Mouse (Mus musculus) CH12.LX (cell line): ENCODE data around the gene Riox1. TPM values are rescaled to one million over a fixed set of nuclear protein-coding genes. Genes with fewer than 3 reads are reported as not detected.

Source experiments
- DNase-seq: peaks from one replicate; pipeline ENCODE4 v3.0.0-alpha.2; 2013; ENCODE audit errors: extremely low read depth
- H3K27ac ChIP-seq: 2 replicates; pipeline ENCODE4 v1.5.1; 2012; ENCODE audit warnings: low read depth, mild to moderate bottlenecking, control low read depth, moderate library complexity; ENCODE audit not compliant: insufficient read depth
- H3K27me3 ChIP-seq: replicated peaks from 2 replicates; pipeline ENCODE3; 2012; ENCODE audit warnings: inconsistent platforms
- H3K36me3 ChIP-seq, 2 experiments: replicated peaks in 1 of 2; 2 replicates each; pipeline versions ENCODE3 to v1.6.1; 2012; ENCODE audit warnings: inconsistent platforms in 1 of 2, low read length in 1 of 2, mild to moderate bottlenecking in 1 of 2, mixed read lengths in 1 of 2, moderate library complexity in 1 of 2; ENCODE audit not compliant: control insufficient read depth in 1 of 2, insufficient read depth in 1 of 2
- H3K4me1 ChIP-seq, 2 experiments: 2 replicates each; pipeline ENCODE4 v1.6.1; 2012; ENCODE audit warnings: inconsistent platforms in 1 of 2, moderate library complexity in 1 of 2; ENCODE audit not compliant: insufficient read depth in 2 of 2, control insufficient read depth in 1 of 2
- H3K4me2 ChIP-seq: 2 replicates; pipeline ENCODE4 v1.6.1; 2012; ENCODE audit warnings: low read depth, mild to moderate bottlenecking, control low read depth; ENCODE audit not compliant: poor library complexity, insufficient read depth, severe bottlenecking
- H3K4me3 ChIP-seq, 3 experiments: fragments of 150-350 bp in 1 of 3; sonication (generic) in 1 of 3; replicated peaks in 1 of 3; 2 replicates each; pipeline versions ENCODE3 to v1.5.1; 2011 to 2012; ENCODE audit warnings: low read depth in 2 of 3, low read length in 2 of 3, mild to moderate bottlenecking in 2 of 3, moderate library complexity in 2 of 3, control low read depth in 1 of 3, improper control_type of control experiment in 1 of 3, inconsistent platforms in 1 of 3, mixed read lengths in 1 of 3; ENCODE audit not compliant: poor library complexity in 1 of 3
- H3K79me2 ChIP-seq: replicated peaks from 2 replicates; pipeline ENCODE4 v1.6.1; 2012; ENCODE audit warnings: mild to moderate bottlenecking, moderate library complexity; ENCODE audit not compliant: control insufficient read depth, poor library complexity, insufficient read depth, severe bottlenecking; ENCODE audit errors: extremely low read depth
- H3K9ac ChIP-seq: 2 replicates; pipeline ENCODE4 v1.6.1; 2012; ENCODE audit warnings: low read depth, mild to moderate bottlenecking, control low read depth, moderate library complexity; ENCODE audit not compliant: insufficient read depth
- H3K9me3 ChIP-seq: replicated peaks from 2 replicates; pipeline ENCODE3; 2012; ENCODE audit warnings: low read length, inconsistent platforms, mixed read lengths
- CHD1 ChIP-seq: IDR thresholded peaks from 2 replicates; pipeline ENCODE4 v1.6.1; 2012; ENCODE audit warnings: low read depth, low read length, improper control_type of control experiment, inconsistent platforms
- E2F4 ChIP-seq: IDR thresholded peaks from 2 replicates; pipeline ENCODE4 v1.6.1; 2011; ENCODE audit warnings: low read depth, low read length, improper control_type of control experiment; ENCODE audit not compliant: insufficient replicate concordance
- GABPA ChIP-seq: IDR thresholded peaks from 2 replicates; pipeline ENCODE4 v1.6.1; 2012; ENCODE audit warnings: low read depth, low read length, improper control_type of control experiment, inconsistent platforms; ENCODE audit not compliant: insufficient replicate concordance
- IRF4 ChIP-seq: IDR thresholded peaks from 2 replicates; pipeline ENCODE4 v1.6.1; 2014; ENCODE audit warnings: low read depth, mild to moderate bottlenecking, inconsistent platforms, low read length, improper control_type of control experiment
- JUN ChIP-seq: IDR thresholded peaks from 2 replicates; pipeline ENCODE4 v1.6.1; 2011; ENCODE audit warnings: low read depth, mild to moderate bottlenecking, low read length, improper control_type of control experiment, moderate library complexity; ENCODE audit not compliant: insufficient read depth
- JUND ChIP-seq: conservative IDR thresholded peaks from 2 replicates; pipeline ENCODE4 v1.6.1; 2011; ENCODE audit warnings: low read depth, low read length, improper control_type of control experiment
- KAT2A ChIP-seq: IDR thresholded peaks from 2 replicates; pipeline ENCODE4 v1.6.1; 2012; ENCODE audit warnings: low read length, improper control_type of control experiment, inconsistent platforms; ENCODE audit not compliant: insufficient replicate concordance
- MAZ ChIP-seq: IDR thresholded peaks from 2 replicates; pipeline ENCODE4 v1.6.1; 2012; ENCODE audit warnings: low read depth, mild to moderate bottlenecking, inconsistent platforms, low read length, improper control_type of control experiment, moderate library complexity
- MXI1 ChIP-seq: IDR thresholded peaks from 2 replicates; pipeline ENCODE4 v1.6.1; 2011; ENCODE audit warnings: mild to moderate bottlenecking, low read depth, low read length, improper control_type of control experiment
- NELFE ChIP-seq: IDR thresholded peaks from 2 replicates; pipeline ENCODE4 v1.6.1; 2011; ENCODE audit warnings: low read depth, low read length, improper control_type of control experiment
- POLR2A ChIP-seq: IDR thresholded peaks from 2 replicates; pipeline ENCODE4 v1.6.1; 2011; ENCODE audit warnings: low read depth, mild to moderate bottlenecking, improper control_type of control experiment, low read length
- POLR2AphosphoS2 ChIP-seq: IDR thresholded peaks from 2 replicates; pipeline ENCODE4 v1.6.1; 2011; ENCODE audit warnings: low read depth, low read length, improper control_type of control experiment
- RAD21 ChIP-seq: IDR thresholded peaks from 2 replicates; pipeline ENCODE4 v1.6.1; 2011; ENCODE audit warnings: low read depth, mild to moderate bottlenecking, low read length, improper control_type of control experiment, moderate library complexity
- SMC3 ChIP-seq: IDR thresholded peaks from 2 replicates; pipeline ENCODE4 v1.6.1; 2011; ENCODE audit warnings: low read depth, low read length, improper control_type of control experiment
- TBP ChIP-seq: conservative IDR thresholded peaks from 2 replicates; pipeline ENCODE4 v1.6.1; 2011; ENCODE audit warnings: low read depth, low read length, improper control_type of control experiment
- USF1 ChIP-seq: IDR thresholded peaks from 2 replicates; pipeline ENCODE4 v1.6.1; 2014; ENCODE audit warnings: low read depth, mild to moderate bottlenecking, inconsistent platforms, low read length, improper control_type of control experiment
- USF2 ChIP-seq: conservative IDR thresholded peaks from 2 replicates; pipeline ENCODE4 v1.6.1; 2011; ENCODE audit warnings: low read depth, low read length, improper control_type of control experiment
- ZMIZ1 ChIP-seq: IDR thresholded peaks from 2 replicates; pipeline ENCODE4 v1.6.1; 2012; ENCODE audit warnings: low read depth, mild to moderate bottlenecking, inconsistent platforms, low read length, improper control_type of control experiment
- dilution Hi-C: fragments of 300-500 bp; cut with MboI; formaldehyde crosslinking; loops from 2 replicates; pipeline ENCODE4 v1.14.3; 2020; ENCODE audit warnings: low sequenced_read_pairs; ENCODE audit not compliant: extremely low pct_unique_long_range_greater_than_20kb, extremely low pct_ligation_motif_present
- in situ Hi-C: fragments of 300-500 bp; cut with MboI; formaldehyde crosslinking; loops from 3 replicates; pipeline ENCODE4 v1.14.3; 2019; ENCODE audit warnings: low sequenced_read_pairs, low pct_ligation_motif_present, low pct_unique_long_range_greater_than_20kb, mixed read lengths
- polyA plus RNA-seq: library from polyadenylated mRNA; unstranded; fragments of >175 nt; gene quantifications from 2 replicates; pipeline ENCODE4 v1.2.1, GENCODE M21; 2012; ENCODE audit warnings: low read depth; ENCODE audit not compliant: insufficient read length
- total RNA-seq, 2 experiments: library from RNA; depleted of rRNA; stranded (reverse); fragments of 300-350 nt in 1 of 2; fragments of >200 nt in 1 of 2; gene quantifications; 2 replicates each; pipeline ENCODE4 v1.2.3; 2012 to 2014

Riox1 gene
- total and polyA plus RNA-seq, 3 experiments: 29.5 to 34.3 (median 31.9) TPM

DNA sequence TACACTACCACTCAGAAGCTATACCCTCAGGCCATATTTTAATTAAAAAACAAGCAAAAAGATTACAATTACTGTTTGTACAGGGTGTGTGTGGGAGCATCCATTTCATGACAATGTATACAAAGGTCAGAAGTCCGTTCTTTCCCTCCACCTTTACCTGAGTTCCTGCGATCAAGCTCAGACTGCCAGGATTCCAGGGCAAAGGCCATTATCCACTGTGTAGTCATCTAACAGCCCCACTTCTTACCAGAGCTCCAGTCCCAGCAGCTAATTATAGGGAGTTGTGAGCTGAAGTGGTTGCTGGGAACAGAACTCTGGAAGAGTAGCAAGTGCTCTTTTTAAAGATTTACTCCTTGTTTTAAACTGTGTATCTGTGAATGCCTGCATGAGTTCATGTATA lies 40.0 kb upstream of the Riox1 start:
- H3K36me3 ChIP-seq: peaks cover 0 to 6% of the 10 kb centered on the region in 2 experiments
- TF ChIP-seq USF1 (no peak), KAT2A (no peak), MXI1 (no peak), POLR2A (no peak), CHD1 (no peak), JUN (no peak), POLR2AphosphoS2 (no peak)
- TF ChIP-seq, all 38 proteins: peak for 0
- peaks cover 0 to 8% of the 10 kb centered on the region in 2 experiments; a peak in 2 of 4 replicates for H3K4me1 ChIP-seq
- H3K9ac ChIP-seq: no peak overlapping the region
- H3K27ac ChIP-seq: no peak overlapping the region
- no peaks in the 10 kb centered on the region for H3K9me3 ChIP-seq
- no peak for DNase-seq
- dilution Hi-C loops: no loop called here
- no peak overlapping the region for H3K4me3 ChIP-seq
- no peaks in the 10 kb centered on the region for H3K27me3 ChIP-seq
- in situ Hi-C loops: no loop called here
- no peak overlapping the region for H3K4me2 ChIP-seq
- no peaks in the 10 kb centered on the region for H3K79me2 ChIP-seq

DNA sequence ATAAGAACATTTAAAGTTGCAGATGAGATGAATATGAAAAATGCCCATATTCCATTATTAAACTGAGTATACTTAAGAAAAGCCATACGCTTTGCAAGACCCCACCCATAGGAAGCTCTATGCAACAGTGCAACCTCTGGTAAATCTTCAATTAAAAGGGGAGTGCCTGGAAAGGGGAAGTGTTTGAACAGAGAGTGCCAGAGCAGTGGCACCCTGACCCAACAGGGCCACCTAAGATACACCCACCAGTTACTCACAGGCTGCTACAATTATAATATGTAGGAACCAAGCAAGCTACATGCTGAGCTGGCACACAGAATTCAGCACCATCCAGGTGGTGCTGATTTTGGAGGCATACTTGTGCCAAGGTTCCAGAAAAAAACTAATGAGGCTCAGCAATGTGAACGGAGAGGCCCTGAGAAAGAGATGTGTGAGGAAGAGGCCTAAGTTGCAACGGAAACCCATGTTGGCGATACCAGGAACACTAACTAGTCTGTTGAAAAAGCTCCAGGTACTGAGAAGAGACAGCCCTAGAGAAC lies 36.1 kb upstream of the Riox1 start:
- Histone ChIP-seq H3K27ac (no peak overlapping the region), H3K9me3 (no peaks in the 10 kb centered on the region), H3K79me2 (no peaks in the 10 kb centered on the region), H3K4me1 (peaks cover 0 to 8% of the 10 kb centered on the region in 2 experiments; a peak in 2 of 4 replicates), H3K36me3 (peaks cover 4 to 14% of the 10 kb centered on the region in 2 experiments), H3K27me3 (no peaks in the 10 kb centered on the region), H3K9ac (no peak overlapping the region), H3K4me2 (no peak overlapping the region), H3K4me3 (no peak overlapping the region)
- dilution Hi-C loops (no loop called here), in situ Hi-C loops (no loop called here)
- DNase-seq: no peak
- TF ChIP-seq TBP: no peak
- TF ChIP-seq GABPA: no peak
- TF ChIP-seq USF2: no peak
- no peak for TF ChIP-seq ZMIZ1
- no peak for TF ChIP-seq IRF4
- no peak for TF ChIP-seq NELFE
- TF ChIP-seq JUND: no peak
- no peak for TF ChIP-seq MAZ
- TF ChIP-seq RAD21: no peak
- TF ChIP-seq SMC3: no peak
- no peak for TF ChIP-seq E2F4
